Mouse (Mus musculus): ENCODE results near the gene Stx2. TPM values are rescaled to one million over a fixed set of nuclear protein-coding genes. Genes with fewer than 3 reads are reported as not detected.
A peak's percentile ranks its signal among the peaks of the same experiment; 100 is the strongest.

The Stx2 gene
- total RNA-seq, 2 experiments from 2014 or later: 24.0 to 34.7 TPM

GRCm38 (mm10) chr5:128958916-128959315 is 49.5 kb downstream of the Stx2 start:
- DNase-seq (ENCODE audit: extremely low spot score in 1 of 2, low spot score in 1 of 2): no peak

DNA sequence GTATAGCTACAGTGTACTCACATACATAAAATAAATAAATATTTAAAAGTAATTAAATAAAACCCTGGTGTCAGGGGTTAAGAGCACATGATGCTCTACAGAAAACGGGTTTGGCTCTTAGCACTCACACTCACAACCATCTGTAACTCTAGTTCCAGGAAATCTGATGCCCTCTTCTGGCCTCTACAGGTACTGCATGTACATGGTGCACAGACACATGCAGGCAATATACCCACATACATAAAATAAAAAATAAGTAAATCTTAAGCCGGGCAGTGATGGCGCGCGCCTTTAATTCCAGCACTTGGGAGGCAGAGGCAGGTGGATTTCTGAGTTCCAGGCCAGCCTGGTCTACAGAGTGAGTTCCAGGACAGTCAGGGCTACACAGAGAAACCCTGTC is 54.0 kb downstream of the Stx2 start:
- DNase-seq (ENCODE audit: extremely low spot score in 1 of 2, low spot score in 1 of 2): peak in 1 of 2 experiments; percentile 56

- peak; percentile 51 to 56 for DNase-seq (ENCODE audit: extremely low spot score in 1 of 2, low spot score in 1 of 2)
Observed at GRCm38 (mm10) chr5:128953278-128954070, 54.9 kb downstream of the Stx2 start, which contains the start of gene Rimbp2. Rimbp2 (minus strand) TSS chr5:128953486.

- DNase-seq (ENCODE audit: extremely low spot score in 1 of 2, low spot score in 1 of 2): peak; percentile 34 to 55
Observed at GRCm38 (mm10) chr5:128952291-128953195, 55.8 kb downstream of the Stx2 start.

- DNase-seq (ENCODE audit: extremely low spot score in 1 of 2, low spot score in 1 of 2): no peak
Observed at GRCm38 (mm10) chr5:128951472-128951871, 56.9 kb downstream of the Stx2 start.

GRCm38 (mm10) chr5:128947093-128947492 is 61.3 kb downstream of the Stx2 start:
- DNase-seq (ENCODE audit: extremely low spot score in 1 of 2, low spot score in 1 of 2): peak in 1 of 2 experiments; percentile 38

GRCm38 (mm10) chr5:128940436-128940835 is 67.9 kb downstream of the Stx2 start:
- DNase-seq (ENCODE audit: extremely low spot score in 1 of 2, low spot score in 1 of 2): no peak

DNA sequence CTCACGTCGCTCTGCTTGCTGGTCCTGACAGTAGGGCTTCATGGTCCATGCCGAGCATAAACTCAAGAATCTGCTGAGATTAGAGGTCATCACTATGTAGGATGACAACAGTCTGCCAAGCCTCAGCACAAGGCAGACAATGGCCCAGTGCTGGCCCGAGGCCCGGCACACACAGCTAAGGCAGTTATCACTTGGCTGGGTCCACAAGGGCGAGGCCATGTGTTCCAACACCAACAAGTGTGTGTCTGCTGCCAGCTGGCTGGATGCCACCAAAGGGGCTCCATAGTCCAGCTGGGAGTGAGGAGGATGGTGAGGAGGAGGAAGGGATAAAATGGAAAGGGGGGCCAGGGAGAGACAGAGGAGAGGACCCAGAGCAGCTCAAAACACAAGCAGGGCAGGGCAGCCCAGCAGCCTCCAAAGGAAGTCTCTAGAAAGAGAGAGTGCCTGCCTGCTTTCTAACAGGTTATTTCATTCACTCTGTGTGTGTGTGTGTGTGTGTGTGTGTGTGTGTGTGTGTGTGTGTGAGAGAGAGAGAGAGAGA is 72.9 kb downstream of the Stx2 start:
- peak in 1 of 2 experiments; percentile 22 for DNase-seq (ENCODE audit: extremely low spot score in 1 of 2, low spot score in 1 of 2)

Other genes with a start within 250 kb of the Stx2 start
- 100 to 1,000 TPM; 118 to 159 TPM for gene Rimbp2, start 55.1 kb downstream of the Stx2 start, total RNA-seq (2021)
- gene Ran, start 11.5 kb upstream of the Stx2 start, total RNA-seq (2021): 100 to 1,000 TPM; 141 to 171 TPM
- under 1 TPM; 0.32 to 0.63 TPM for gene Adgrd1, start 88.2 kb upstream of the Stx2 start, total RNA-seq (2021)